Mouse (Mus musculus) frontal cortex, postnatal 14 days (tissue): ENCODE results near the gene Slc25a42.

ENCODE experiments used
- DNase-seq, 2 experiments: peaks; one replicate each; pipeline ENCODE4 v3.0.0; 2022; ENCODE audit warnings: low spot score in 2 of 2

Slc25a42 gene

GRCm38 (mm10) chr8:70215092-70215491 lies 3.0 kb upstream of the Slc25a42 start:
- DNase-seq = no peak

GRCm38 (mm10) chr8:70214411-70214810 lies 2.3 kb upstream of the Slc25a42 start:
- no peak for DNase-seq

GRCm38 (mm10) chr8:70211726-70212111 lies 386 bp downstream of the Slc25a42 start:
- no peak for DNase-seq

- no peak for DNase-seq
These were observed 830 bp downstream of the Slc25a42 start for GRCm38 (mm10) chr8:70211275-70211674.

- peak in 1 of 2 experiments; percentile 26 for DNase-seq
These were observed 1.6 kb downstream of the Slc25a42 start for GRCm38 (mm10) chr8:70210538-70210937.

GRCm38 (mm10) chr8:70208130-70208529 lies 4.0 kb downstream of the Slc25a42 start:
- no peak for DNase-seq

- DNase-seq = no peak
These were observed 7.3 kb downstream of the Slc25a42 start for GRCm38 (mm10) chr8:70204757-70205156.

GRCm38 (mm10) chr8:70203072-70203471 lies 9.0 kb downstream of the Slc25a42 start:
- no peak for DNase-seq

GRCm38 (mm10) chr8:70201417-70201816 lies 10.7 kb downstream of the Slc25a42 start:
- no peak for DNase-seq

- DNase-seq = peak in 1 of 2 experiments; percentile 35
These were observed 11.9 kb downstream of the Slc25a42 start for GRCm38 (mm10) chr8:70200098-70200681.

GRCm38 (mm10) chr8:70197603-70198002 lies 14.5 kb downstream of the Slc25a42 start:
- DNase-seq = no peak

GRCm38 (mm10) chr8:70195762-70196161 lies 16.3 kb downstream of the Slc25a42 start:
- no peak for DNase-seq

GRCm38 (mm10) chr8:70194191-70194590 lies 17.9 kb downstream of the Slc25a42 start:
- no peak for DNase-seq

GRCm38 (mm10) chr8:70193238-70193637 lies 18.9 kb downstream of the Slc25a42 start:
- DNase-seq = no peak

GRCm38 (mm10) chr8:70188707-70189106 lies 23.4 kb downstream of the Slc25a42 start:
- no peak for DNase-seq

- no peak for DNase-seq
These were observed 28.9 kb downstream of the Slc25a42 start for GRCm38 (mm10) chr8:70183194-70183593.

- no peak for DNase-seq
These were observed 30.2 kb downstream of the Slc25a42 start for GRCm38 (mm10) chr8:70181903-70182252.

GRCm38 (mm10) chr8:70181212-70181902 lies 30.7 kb downstream of the Slc25a42 start:
- DNase-seq = no peak

GRCm38 (mm10) chr8:70179082-70179481 lies 33.0 kb downstream of the Slc25a42 start:
- no peak for DNase-seq

- DNase-seq = no peak
These were observed 33.9 kb downstream of the Slc25a42 start for GRCm38 (mm10) chr8:70178231-70178630.

GRCm38 (mm10) chr8:70174079-70174478 lies 38.0 kb downstream of the Slc25a42 start:
- DNase-seq = no peak

GRCm38 (mm10) chr8:70173320-70173719 lies 38.8 kb downstream of the Slc25a42 start:
- no peak for DNase-seq

- DNase-seq = peak; percentile 87 to 90
These were observed 39.9 kb downstream of the Slc25a42 start, which contains the start of gene Tmem161a for GRCm38 (mm10) chr8:70172043-70172681. Gene Tmem161a, plus strand, starts transcription at chr8:70172356.
